Mouse (Mus musculus) layer of hippocampus, postnatal 36 days (tissue): ENCODE measurements at regions not wholly inside any gene's neighbourhood (a gene's known extent, or its start where the extent isn't known, plus 50 kb on each side); places are given as distances from the start of the nearest gene placed in this dataset.

Experiments
- DNase-seq, 2 experiments: peaks; one replicate each; pipeline ENCODE4 v3.0.0; 2022

DNA sequence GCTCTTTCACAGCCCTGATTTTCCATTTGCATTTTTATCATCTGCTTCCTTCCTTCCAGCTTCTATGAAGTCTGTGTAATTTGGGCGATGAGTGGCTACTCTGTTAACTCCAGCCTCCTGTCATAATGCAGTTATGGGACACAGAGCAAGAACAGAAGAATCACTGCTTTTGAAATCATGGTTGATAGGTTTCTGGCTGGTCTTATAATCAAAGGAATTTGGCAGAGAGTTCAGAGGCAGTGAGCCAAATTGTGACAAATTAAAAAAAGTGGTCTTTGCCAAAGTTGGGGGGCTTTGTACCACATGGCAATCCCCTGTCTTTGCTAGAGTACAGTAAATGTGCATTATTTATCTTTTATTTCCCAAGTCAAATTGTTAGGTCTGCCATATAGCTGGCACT lies 1292.6 kb downstream of the Rapgef2 start:
- DNase-seq = no peak

- DNase-seq = no peak
These were observed 1341.5 kb downstream of the Rapgef2 start for GRCm38 (mm10) chr3:77944801-77945200.

DNA sequence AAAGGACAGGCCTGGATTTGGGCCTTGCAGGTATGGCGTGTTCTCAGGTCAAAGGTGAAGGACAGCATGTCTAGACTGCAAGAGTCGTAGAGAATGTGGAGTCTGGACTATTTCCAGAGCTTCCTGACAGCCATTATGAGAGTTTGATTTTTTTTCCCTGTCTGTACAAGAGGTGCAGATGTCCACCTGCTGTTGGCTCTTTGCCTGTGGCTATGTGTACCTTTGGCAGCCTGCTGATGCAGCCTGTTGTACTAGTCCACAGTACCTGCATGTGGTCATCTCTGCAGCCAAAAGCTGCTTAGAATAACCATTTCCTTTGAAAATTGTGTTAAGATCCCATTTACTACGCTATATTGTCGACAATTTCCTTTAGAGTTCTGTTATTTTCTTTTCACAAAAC lies 1389.1 kb downstream of the Rapgef2 start:
- no peak for DNase-seq

DNA sequence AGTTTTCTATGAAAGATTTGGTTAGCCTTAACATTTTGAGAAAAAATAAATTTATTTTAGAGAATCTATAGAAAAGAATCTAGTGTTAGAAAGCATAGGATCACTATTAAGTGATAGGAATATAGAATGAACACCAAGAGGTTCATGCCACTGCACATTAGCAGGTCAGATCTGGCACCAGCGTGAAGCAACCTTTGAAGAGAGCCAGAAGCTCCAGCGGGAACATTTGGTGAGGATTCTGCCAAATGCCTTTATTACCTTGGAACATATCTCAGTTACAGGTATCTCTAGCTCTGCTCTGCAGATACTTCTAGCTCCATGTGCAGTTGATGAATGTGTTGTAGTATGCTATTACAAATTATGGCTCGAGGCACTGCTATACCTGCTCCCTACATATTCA lies 1398.7 kb downstream of the Rapgef2 start:
- no peak for DNase-seq

DNA sequence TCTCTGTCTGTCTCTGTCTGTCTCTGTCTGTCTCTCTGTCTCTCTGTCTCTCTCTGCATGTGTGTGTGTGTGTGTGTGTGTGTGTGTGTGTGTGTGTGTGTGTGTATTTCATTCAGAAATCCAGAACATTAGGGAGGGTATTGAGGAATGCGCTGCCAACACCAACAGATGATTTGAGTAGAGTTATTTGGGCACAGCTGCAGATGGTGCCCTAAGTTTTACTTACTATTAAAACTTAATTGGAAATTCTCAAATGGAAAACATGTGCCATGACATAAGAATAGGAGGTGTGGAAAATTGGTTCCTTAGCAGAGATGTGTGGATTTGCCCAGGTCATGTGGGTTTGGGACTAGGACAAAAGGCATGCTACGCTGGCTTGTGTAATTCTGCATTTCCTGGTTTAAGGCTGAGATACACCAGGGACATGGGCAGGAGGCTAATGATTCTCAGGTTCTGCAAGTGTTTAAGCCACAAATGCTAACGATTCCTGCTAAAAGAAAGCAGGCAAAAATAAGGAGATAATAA lies 1437.5 kb downstream of the Rapgef2 start:
- DNase-seq = no peak

- no peak for DNase-seq
These were observed 1454.0 kb downstream of the Rapgef2 start for GRCm38 (mm10) chr3:77832230-77832805.

DNA sequence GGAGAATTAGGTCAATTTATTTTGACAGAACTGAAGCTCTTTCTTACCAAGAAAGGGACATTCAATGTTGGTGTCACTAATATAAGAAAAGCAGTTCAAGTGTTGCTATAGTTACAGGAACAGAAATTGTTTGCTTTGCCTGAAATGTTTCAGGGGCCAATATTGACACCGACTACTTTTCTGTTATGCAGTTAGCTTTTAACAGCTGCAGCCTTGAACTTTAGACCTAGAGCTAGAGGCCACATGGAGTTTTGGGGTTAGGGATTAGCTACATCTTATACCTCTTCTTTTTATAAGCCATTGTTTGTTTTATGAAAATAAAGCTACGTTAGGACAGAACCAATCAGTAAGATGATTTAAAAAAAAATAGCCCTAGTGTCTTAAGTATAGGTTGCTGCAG lies 1454.6 kb downstream of the Rapgef2 start:
- DNase-seq = no peak

DNA sequence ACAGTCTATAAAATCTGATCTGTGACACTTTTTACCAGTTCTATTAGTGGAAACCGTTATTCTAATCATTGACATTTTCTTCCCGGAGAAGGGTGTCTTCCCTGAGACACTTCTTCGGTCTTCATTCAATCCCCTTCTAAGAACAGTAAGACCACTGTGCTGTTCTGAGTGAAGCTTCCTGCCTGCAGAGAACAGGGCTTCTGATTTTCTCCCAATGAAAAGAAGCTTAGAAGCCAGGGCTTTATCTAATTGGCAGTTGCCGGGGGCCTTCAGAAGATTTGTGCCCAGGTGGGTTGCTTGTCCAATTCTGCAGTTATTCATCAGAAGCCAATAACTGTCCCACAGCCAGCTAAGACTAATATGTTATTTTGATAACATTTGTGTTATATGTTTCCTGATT lies 1455.1 kb downstream of the Rapgef2 start:
- no peak for DNase-seq

DNA sequence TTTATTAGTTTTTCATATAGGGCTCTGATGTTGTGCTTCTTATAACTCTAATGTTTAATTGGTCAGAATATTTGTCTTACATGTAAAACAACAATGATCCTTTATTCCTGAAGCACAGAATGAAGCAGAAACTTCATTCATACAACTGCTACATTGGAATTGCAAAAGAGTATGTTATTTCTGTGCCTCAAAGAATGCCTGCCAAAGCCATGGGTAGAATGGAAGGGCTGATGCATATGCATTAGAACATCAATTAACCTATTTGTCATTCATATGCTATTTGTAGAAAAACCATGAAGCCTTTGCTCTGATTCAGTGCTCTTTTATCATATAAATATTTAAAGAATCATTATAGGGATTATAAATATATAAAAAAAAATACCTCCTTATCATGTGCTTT lies 1456.1 kb downstream of the Rapgef2 start:
- no peak for DNase-seq

DNA sequence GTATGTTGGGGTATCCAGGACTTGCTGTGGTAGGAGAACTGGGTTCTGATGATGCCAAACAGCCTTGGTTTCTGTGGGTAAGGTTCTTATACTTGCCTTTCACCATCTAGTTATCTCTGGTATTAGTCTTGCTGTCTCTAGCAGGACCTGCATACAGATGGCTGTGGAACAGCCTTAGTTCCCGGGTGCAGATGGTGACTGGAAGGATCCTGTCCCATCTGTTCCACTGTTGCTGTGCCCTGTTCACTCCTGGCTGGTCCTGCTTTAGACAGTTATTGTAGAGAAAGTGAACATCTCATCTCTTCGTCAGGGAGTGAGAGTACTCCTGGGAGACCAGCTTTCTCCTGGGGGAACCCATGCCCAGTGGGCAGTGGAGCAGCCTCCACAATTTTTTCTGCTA lies 1485.5 kb downstream of the Rapgef2 start:
- DNase-seq = peak; percentile 13 to 16

- DNase-seq = no peak
These were observed 1504.5 kb downstream of the Rapgef2 start for GRCm38 (mm10) chr3:77781783-77782182.

GRCm38 (mm10) chr3:77781332-77781731 lies 1505.0 kb downstream of the Rapgef2 start:
- no peak for DNase-seq

GRCm38 (mm10) chr3:77758840-77759361 lies 1527.4 kb downstream of the Rapgef2 start:
- DNase-seq = no peak

- DNase-seq = no peak
These were observed 1528.0 kb downstream of the Rapgef2 start for GRCm38 (mm10) chr3:77758295-77758694.

DNA sequence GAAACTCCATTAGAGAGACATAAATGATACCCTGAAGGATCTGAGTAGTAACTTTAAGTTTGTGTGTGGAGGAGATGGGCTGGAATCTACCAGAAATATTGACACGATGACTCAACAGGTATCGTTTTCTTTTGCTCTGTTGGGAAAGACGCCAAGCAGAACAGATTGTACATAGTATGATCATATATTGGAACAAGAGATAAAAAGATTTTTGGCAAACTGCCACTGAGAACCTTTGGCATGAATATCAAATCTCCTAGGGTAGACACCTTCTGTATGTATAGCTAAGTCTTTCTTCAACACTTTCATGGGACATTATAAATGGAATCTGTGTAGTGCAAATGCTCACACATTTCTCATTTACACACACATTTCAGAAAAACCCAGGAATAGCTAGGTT lies 1544.2 kb downstream of the Rapgef2 start:
- DNase-seq = no peak

- no peak for DNase-seq
These were observed 1568.5 kb downstream of the Rapgef2 start for GRCm38 (mm10) chr3:77717840-77718239.

GRCm38 (mm10) chr3:77695571-77695970 lies 1590.7 kb downstream of the Rapgef2 start:
- DNase-seq = no peak

DNA sequence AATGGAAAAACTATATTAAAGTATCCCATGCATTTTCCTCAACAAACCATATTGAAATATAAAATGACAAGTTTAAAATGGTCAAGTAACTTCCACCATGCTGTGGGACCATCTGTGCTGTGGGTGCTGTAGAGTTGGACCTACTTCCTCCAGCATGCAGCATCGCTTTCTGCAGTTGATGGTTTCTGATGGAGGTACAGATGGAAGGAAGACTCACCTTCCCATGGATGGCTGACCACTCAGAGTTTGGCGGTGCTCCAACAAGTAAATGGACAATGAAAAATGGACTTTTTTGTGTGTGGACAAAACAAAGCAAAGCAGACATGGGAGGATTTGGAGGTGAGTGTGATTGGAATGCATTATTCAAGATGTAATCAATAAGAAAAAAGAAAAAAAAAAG lies 1592.3 kb downstream of the Fstl5 start:
- DNase-seq = no peak

DNA sequence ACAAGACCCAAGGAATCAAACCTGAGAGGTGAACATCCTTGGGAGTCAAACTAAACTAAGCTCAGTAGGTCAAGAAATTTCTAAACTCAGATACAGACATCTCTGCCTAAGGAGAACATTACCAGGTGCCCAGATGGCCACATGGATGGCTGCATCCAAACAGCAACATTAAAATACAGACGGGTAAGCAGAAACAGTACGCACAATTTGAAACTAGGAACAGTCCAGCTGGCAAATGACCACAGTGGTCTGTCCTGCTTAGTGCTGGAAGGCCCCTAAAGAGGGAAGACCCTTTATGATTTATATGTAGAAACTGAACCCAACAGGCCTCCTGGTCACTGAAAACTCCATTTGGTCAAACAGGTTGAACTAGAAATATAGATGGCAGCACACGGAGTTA lies 1579.8 kb downstream of the Fstl5 start:
- no peak for DNase-seq
